Mouse (Mus musculus): ENCODE data around the gene Mgrn1.

Mgrn1 gene

DNA sequence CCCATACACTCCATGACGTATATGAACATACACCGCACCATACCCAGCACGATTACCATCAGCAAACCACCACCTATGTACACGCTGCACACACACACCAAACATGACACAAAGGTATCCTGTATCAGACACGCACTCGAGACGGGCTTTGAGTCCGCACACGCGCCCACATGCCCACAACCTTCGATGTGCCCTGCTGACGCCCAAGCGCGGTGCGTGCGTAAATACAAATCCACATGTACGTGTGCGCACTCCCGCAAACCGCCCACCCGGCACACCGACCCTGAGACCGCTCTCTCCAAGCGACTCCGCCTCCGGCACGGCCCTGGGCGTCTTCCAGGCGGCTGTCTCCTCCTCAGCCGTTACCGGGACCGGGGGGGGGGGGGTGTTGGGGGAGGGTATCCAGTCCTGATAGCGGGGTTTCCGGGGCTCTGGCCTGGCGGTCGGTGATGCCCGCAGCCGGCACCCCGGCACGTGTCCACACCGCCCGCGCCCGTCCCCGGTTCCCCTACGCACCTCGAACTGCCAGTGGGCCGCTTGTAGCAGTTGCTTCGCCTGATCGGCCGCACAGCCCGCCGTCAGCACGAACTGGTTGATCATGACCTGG lies 6.8 kb upstream of the Mgrn1 start:
- peak; percentile 50 to 67 for DNase-seq (ENCODE audit: low spot score in 2 of 2)

DNA sequence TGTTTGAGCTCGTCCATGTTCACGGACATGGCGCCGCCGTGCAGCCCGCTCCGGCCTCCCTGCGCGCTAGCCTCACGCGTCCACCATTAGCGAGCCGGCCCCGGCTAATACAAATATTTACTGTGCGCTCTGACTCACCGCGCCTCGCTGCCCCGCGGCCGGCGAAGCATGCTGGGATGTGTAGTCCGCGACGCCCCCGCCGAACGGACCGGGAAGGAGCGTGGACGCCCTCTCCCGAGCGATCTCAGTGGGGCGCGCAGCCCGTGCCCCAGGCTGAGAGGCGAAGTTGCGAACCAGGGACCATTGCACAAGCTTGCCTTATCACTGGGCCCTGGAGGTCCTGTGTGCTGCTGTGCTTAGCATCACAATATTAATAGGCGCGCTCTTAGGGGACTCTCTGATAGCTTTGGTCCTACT lies 6.3 kb upstream of the Mgrn1 start:
- peak; percentile 92 to 93 for DNase-seq (ENCODE audit: low spot score in 2 of 2)

- peak; percentile 98 to 99 for DNase-seq (ENCODE audit: low spot score in 2 of 2)
Observed at GRCm38 (mm10) chr16:4880136-4880825, 5.8 kb upstream of the Mgrn1 start, which contains the start of gene Ubald1. TSS of gene Ubald1 (minus strand) at chr16:4880315.

- DNase-seq (ENCODE audit: low spot score in 2 of 2), result peak in 1 of 2 experiments; percentile 31
Observed at GRCm38 (mm10) chr16:4881400-4882351, 4.4 kb upstream of the Mgrn1 start.

GRCm38 (mm10) chr16:4884930-4885329 lies 1.1 kb upstream of the Mgrn1 start:
- no peak for DNase-seq (ENCODE audit: low spot score in 2 of 2)

DNA sequence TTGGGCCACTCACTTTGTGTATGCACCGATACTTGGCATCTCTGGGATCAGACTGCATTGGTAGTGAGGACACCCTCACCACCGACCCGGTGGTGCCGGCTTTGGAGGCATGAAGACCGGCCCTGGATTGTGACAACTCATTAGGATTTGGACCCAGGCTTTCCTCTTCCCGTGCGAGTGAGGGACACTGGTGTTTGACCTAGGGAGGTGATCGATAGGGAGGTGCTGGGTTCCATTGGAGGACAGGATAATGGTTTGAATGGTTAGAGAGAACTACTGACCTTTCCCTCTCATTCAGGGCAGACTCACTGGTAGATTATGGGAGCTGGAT lies 606 bp downstream of the Mgrn1 start:
- no peak for DNase-seq (ENCODE audit: low spot score in 2 of 2)

GRCm38 (mm10) chr16:4890201-4890709 lies 4.2 kb downstream of the Mgrn1 start:
- no peak for DNase-seq (ENCODE audit: low spot score in 2 of 2)

- DNase-seq (ENCODE audit: low spot score in 2 of 2), result no peak
Observed at GRCm38 (mm10) chr16:4892171-4892570, 6.1 kb downstream of the Mgrn1 start.

DNA sequence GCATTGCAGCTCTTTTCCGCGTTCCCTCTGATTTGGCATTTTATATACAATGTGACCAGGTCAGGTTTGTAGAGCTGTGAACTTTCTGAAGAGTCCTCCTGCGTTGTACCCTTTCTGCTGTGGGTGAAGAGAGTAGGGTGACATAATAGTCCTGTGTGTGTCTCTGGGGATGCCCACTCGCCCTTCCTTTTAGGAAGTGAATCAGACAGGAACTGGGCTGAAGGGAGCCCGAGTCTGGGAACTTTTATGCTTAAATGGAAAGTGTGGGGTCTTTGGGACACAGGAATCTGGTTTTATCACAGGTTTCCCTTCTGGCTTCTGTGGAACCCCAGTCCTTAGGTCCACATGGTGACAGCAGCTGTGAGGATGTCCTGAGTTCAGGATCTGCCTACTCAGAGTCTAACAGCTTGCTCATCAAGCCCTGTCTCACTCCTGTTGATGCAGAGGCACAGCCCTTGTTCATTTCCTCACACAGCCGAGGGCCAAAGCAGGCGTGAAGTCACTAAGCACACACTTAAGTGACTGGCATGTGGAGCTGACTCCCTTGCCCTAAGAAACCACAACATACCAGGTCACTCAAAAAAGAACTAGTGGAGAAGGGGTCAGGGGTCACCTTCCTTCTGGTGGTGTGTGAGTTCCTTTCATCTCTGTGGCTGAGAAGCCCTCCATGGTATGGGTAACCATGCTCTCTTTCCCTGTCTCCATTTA lies 8.3 kb downstream of the Mgrn1 start:
- no peak for DNase-seq (ENCODE audit: low spot score in 2 of 2)

DNA sequence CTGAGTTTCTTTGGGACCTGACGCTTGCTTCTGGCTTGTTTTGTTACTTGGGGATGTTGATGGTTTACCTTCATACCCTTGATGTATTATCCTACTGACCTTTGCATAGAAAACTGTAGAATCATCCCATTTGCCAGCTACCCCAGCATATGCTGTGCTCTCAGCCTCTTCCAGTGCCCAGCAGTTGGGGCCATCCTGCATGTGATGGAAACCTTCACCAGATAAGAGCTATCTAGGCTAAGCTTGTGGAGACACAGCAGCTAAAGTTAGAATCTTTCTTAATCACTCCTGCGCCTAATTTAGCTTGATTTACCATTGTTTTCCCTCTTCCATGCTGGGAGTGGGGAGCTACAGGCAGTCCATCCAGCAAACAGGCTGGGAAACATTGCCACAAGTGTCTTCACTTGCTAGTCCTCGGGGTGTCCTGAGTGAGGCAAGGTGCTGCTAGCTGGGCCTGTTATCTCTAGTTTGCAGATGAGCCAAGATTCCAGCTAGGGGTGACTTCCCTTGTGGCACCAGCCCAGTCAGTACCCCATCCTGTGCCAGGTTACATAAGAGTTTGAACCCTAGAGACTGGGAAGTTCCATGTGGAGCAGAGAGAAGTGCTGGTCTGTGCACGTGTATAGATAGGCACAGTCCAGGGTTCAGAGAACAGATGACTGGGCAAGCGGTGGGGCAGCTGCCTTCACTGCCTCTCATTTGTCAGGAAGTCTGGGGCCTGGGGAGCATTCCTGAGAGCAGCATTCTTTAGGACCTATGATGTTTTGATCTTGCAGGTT lies 10.4 kb downstream of the Mgrn1 start:
- no peak for DNase-seq (ENCODE audit: low spot score in 2 of 2)

GRCm38 (mm10) chr16:4897146-4897730 lies 11.2 kb downstream of the Mgrn1 start:
- no peak for DNase-seq (ENCODE audit: low spot score in 2 of 2)

DNA sequence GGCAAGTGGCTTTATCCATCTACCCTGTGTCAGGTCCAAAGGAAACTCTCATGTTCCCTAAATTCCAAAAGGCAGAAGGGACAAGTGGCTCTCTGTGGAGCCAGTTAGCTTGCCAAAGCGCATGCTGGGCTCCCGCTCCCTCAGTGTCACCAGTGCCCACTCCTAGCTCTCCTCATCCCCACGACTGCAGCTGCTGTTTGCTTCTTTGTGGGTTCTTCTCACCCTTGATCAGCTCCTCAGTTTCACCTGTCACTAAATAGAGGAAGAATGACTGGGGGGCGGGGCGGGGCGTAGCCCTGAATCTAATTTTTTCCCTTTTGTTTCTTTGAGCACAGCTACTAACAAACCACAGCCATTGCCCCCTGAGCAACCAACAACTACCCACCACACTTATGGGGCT lies 12.8 kb downstream of the Mgrn1 start:
- DNase-seq (ENCODE audit: low spot score in 2 of 2), result no peak

GRCm38 (mm10) chr16:4899711-4900110 lies 13.7 kb downstream of the Mgrn1 start:
- DNase-seq (ENCODE audit: low spot score in 2 of 2), result no peak

GRCm38 (mm10) chr16:4901167-4901566 lies 15.1 kb downstream of the Mgrn1 start:
- DNase-seq (ENCODE audit: low spot score in 2 of 2), result no peak

DNA sequence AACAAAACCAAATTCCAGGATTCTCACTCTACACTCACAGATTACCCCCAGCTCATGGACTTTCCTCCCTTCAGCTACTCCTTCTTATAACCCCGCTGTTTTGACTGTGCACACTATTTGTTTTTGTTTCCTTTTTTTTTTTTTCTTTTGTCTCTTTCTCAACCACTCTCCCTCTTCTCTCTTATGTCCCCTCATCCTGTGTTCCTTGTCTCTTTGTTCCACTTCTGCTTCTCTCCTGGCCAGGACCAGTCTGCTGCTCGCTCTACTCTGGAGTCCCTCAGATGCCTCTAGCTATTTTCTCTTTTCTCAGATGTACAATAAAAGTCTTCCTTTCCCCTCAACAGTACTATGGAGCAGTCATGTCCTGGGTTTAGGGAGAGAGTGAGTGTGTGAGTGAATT lies 16.3 kb downstream of the Mgrn1 start:
- DNase-seq (ENCODE audit: low spot score in 2 of 2), result no peak

DNA sequence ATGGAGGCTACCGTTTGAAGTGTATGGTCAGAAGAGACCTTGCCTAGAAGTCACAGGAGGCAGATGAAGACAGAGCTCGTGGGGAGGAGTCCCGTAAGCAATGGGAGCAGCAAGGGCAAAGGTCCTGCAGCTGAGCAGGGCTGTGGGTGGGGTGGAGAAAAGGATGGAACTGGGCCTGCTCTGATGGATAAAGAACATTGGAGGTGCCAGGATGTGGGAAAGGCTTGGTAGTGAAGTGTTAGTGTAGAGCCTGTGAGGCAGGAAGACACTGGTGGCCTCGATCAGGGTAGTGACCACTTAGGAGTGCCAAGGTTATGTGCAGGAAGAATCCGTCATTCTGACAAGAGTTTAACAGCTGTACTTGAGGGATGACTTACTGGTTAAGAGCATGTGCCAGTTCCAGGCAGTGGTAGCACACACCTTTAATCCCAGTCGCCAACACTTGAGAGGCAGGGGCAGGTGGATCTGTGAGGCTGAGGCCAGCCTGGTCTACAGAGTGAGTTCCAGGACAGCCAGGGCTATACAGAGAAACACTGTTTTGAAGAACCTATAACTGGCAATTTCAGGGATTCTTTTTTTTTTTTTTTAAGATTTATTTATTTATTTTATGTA lies 17.5 kb downstream of the Mgrn1 start:
- DNase-seq (ENCODE audit: low spot score in 2 of 2), result no peak

DNA sequence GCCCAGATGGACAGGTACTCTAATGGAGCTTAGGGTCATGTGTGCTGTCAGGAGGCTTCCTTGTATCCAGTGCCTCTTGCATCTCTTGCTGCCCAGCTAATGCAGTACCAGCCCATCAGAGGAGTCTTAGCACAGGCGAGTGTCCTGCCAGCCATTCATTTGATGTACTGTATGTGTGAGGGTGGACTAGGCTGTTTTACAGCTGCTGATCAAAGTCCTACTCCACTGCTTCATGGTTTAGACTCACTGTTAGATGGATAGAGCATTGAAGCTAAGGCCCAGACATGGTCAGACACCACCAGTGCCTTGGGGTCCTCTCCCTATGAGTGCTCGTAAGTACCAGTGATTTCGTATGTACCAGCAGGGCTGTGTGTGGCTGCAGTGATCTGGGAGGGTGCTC lies 18.8 kb downstream of the Mgrn1 start:
- no peak for DNase-seq (ENCODE audit: low spot score in 2 of 2)

GRCm38 (mm10) chr16:4905591-4905990 lies 19.5 kb downstream of the Mgrn1 start:
- DNase-seq (ENCODE audit: low spot score in 2 of 2), result no peak

DNA sequence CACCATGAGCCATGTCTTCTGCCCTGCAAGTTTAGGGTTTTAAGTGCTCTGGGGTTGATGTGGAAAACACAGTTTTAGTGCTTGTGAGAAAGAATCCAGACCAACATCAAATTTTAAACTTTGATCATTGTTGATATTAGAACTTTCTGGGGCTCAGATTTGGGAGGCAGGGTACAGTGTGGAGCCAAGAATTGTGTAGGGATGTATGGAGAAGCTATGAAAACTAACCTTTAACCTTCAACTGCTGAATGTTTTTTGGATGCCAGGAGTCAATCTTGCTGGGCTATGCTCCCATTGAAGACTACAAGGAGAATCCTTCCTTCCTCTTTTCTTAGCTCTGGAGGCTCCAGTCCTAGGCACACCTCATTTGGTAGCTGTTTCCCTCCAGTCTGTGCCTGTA lies 20.5 kb downstream of the Mgrn1 start:
- DNase-seq (ENCODE audit: low spot score in 2 of 2), result no peak

GRCm38 (mm10) chr16:4907386-4907785 lies 21.3 kb downstream of the Mgrn1 start:
- no peak for DNase-seq (ENCODE audit: low spot score in 2 of 2)
